Mouse (Mus musculus): ENCODE data around the gene Ppp1r1b. TPM values are rescaled to one million over a fixed set of nuclear protein-coding genes. Genes with fewer than 3 reads are reported as not detected.

The Ppp1r1b gene
- polyA plus RNA-seq, 1 experiment from 2014 or later: 8.1 TPM

DNA sequence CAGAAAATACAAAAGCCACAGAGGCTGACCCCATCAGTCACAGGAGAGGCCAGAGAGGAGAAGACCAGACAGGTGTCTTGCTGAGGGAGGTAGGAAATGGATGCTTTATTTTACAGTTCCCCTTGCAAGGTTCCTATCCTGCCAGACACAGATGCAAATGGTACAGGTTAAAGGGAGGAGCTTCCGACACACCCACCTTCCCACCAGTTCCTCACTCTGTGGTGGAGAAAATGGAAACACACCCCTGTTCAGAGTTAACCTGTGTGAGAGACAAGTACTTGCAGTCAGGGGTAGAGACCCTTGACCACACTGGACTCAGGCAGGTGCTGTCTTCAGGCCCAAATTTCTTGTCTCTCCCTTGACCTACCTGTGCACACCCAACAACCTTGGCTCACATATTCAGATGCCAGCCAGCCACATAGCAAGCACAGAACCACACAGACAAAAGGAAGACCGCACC lies 17.4 kb upstream of the Ppp1r1b start:
- Histone ChIP-seq H3K27ac (no peak overlapping the region), H3K4me3 (no peak overlapping the region), H3K36me3 (no peaks in the 10 kb centered on the region), H3K9me3 (no peaks in the 10 kb centered on the region), H3K27me3 (ENCODE audit: insufficient read depth, poor library complexity, severe bottlenecking) (peaks cover 99% of the 10 kb centered on the region), H3K4me1 (peaks cover 40% of the 10 kb centered on the region)
- WGBS: 50% methylated on average over 2 of the region's 2 CpGs
- DNase-seq (ENCODE audit: low spot score): no peak

DNA sequence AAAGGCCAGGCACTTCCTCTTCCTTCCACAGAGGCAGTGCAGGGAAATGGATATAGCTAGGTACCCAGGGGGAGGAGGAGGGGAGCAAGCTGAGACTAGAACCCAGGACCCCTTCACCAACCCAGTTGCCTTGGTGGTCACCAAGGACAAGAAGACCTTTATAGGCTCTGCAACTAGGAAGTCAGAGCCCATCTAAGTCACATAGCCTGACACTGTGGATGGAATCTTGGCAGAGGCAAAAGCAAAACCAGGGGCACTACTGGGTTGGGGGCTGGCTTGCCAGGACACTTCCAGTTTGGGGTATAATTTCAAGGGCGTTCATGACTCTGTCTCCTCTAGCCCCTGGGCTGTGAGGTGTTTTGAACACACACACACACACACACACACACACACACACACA lies 16.8 kb upstream of the Ppp1r1b start:
- no peak for DNase-seq (ENCODE audit: low spot score)
- no peaks in the 10 kb centered on the region for H3K36me3 ChIP-seq
- 58% methylated on average over 1 of the region's 1 CpGs for WGBS

DNA sequence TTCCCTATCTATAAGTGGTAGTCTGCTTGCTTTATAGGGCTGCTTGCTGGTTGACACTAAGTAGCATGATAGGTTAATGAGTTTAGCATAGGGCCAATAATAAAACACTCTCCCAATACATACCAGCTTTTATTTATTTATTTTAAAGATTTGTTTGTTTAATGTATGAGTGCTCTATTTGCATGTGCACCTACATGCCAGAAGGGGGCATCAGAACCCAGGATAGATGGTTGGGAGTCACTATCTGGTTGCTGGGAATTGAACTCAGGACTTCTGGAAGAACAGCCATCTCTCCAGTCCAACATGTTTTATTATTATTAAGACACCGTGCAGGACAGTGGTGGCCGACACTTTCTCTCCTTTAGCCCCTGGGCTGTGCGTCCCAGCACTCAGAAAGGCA lies 16.0 kb upstream of the Ppp1r1b start:
- Histone ChIP-seq H3K4me1 (peaks cover 34% of the 10 kb centered on the region), H3K27ac (no peak overlapping the region), H3K27me3 (ENCODE audit: insufficient read depth, poor library complexity, severe bottlenecking) (peaks cover 100% of the 10 kb centered on the region), H3K9me3 (no peaks in the 10 kb centered on the region), H3K36me3 (no peaks in the 10 kb centered on the region), H3K4me3 (no peak overlapping the region)
- WGBS: 84% methylated on average over 3 of the region's 3 CpGs
- no peak for DNase-seq (ENCODE audit: low spot score)

More for the DNA sequence above, 16.8 kb upstream of the Ppp1r1b start:
- Histone ChIP-seq H3K27ac (no peak overlapping the region), H3K4me1 (peaks cover 40% of the 10 kb centered on the region), H3K4me3 (no peak overlapping the region), H3K9me3 (no peaks in the 10 kb centered on the region), H3K27me3 (ENCODE audit: insufficient read depth, poor library complexity, severe bottlenecking) (peaks cover 100% of the 10 kb centered on the region)

DNA sequence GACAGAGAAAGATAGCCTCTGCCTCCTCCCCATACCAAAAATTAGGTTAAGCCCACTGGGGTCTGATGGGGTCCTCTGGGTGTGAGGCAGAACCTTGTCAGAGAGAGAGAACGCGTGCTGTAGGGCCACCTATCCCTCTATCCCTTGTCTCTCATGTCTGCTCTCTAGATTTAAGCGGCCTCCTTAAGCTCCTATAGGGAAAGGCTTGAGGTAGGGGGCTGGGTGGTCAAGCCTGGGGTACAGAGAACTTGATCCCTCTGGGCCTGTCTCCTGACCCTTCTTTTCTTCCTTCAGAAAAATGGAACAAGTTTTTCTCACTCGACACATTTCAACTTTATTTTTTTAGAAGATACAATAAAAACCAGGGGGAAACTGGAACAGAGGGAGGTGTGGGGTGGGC lies 15.4 kb upstream of the Ppp1r1b start:
- no peaks in the 10 kb centered on the region for H3K9me3 ChIP-seq
- H3K4me3 ChIP-seq: no peak overlapping the region
- H3K36me3 ChIP-seq: no peaks in the 10 kb centered on the region
- no peak overlapping the region for H3K27ac ChIP-seq
- peaks cover 100% of the 10 kb centered on the region for H3K27me3 ChIP-seq (ENCODE audit: insufficient read depth, poor library complexity, severe bottlenecking)
- peaks cover 28% of the 10 kb centered on the region for H3K4me1 ChIP-seq
- 62% methylated on average over 4 of the region's 4 CpGs for WGBS
- no peak for DNase-seq (ENCODE audit: low spot score)

DNA sequence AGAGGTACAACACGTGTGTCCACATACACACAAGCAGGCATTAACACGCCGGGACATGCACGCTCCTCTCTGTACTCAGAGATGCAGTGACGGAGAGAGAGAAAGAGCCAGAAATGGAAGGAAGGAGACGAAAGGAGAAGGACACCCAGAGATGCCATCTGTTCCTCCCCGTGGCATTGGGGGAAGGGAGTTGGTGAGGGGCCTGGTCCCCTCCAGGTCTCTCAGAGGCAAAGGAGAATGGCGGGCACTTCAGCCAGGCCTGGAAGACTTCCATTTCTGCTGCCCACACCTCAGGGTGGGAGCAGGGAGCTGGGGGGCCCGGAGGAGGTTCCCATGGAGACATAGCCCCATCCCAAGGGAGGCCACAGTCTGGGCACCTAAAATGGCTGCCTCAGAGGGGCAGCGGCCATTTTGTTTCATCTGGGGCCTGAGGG lies 14.9 kb upstream of the Ppp1r1b start:
- no peak for DNase-seq (ENCODE audit: low spot score)
- Histone ChIP-seq H3K4me3 (no peak overlapping the region), H3K9me3 (no peaks in the 10 kb centered on the region), H3K36me3 (no peaks in the 10 kb centered on the region), H3K27me3 (ENCODE audit: insufficient read depth, poor library complexity, severe bottlenecking) (peaks cover 100% of the 10 kb centered on the region), H3K4me1 (peaks cover 27% of the 10 kb centered on the region), H3K27ac (no peak overlapping the region)
- 73% methylated on average over 10 of the region's 10 CpGs for WGBS

DNA sequence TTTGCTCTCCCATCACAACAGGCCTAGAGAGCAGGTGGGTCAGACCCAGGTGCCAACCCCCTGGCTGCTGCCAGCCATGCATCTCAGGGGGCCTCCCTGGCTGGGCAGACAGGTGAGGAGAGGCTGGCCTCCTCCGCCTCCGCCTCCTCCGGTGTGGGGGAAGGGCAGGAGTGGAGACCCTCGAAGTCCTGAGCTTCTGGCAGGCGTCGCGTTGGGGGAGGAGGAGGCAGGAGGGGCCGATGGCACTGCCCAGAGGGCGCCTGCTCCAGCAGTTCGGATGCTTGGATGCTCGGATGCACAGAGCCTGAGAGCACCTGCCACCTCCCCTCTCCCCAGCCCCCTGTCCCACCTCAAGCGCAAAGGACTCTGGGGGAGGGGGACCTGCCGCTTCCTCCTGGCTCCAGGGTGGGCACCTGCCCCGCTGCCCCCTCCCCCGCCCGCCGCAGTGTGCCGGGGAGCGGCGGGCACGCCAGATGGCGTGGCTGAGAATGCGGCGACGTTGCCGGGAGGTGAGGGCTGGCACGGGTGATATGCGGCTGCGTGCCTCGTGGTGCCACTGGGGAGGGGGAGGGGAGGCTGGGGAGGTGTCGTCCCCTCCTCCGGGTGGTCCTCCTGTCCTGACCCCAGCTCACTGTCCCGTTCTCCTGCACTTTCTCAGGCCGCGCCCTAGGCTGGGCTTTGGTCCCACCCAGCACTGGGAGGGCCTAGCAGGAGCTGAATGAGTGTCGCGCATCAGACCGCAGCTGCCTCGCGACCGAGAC lies 14.0 kb upstream of the Ppp1r1b start:
- H3K27ac ChIP-seq: no peak overlapping the region
- peaks cover 100% of the 10 kb centered on the region for H3K27me3 ChIP-seq (ENCODE audit: insufficient read depth, poor library complexity, severe bottlenecking)
- no peak for DNase-seq (ENCODE audit: low spot score)
- no peaks in the 10 kb centered on the region for H3K36me3 ChIP-seq
- H3K9me3 ChIP-seq: no peaks in the 10 kb centered on the region
- H3K4me3 ChIP-seq: peak overlapping the region; percentile 46
- peaks cover 27% of the 10 kb centered on the region for H3K4me1 ChIP-seq
- WGBS: 3% methylated on average over 41 of the region's 41 CpGs

DNA sequence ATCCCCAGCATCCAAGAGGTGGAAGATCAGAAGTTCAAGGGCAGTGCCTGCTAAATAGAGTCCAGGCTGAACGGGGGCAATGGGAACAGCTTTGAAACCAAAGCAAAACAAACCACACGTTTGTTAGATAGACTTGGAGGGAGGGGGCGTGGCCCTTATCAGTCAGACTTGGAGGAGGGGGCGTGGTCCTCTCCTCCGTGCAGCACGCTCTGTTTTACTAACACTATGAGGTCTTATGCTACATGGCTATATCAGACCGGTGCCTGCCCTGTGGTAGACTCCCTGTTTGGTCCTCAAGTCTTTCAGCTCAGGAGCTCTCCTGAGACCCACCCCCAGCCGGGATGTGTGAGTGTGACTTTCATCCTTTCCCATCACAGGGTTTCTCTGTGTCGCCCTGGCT lies 13.0 kb upstream of the Ppp1r1b start:
- Histone ChIP-seq H3K4me3 (no peak overlapping the region), H3K27ac (no peak overlapping the region), H3K4me1 (peaks cover 36% of the 10 kb centered on the region), H3K9me3 (no peaks in the 10 kb centered on the region), H3K27me3 (ENCODE audit: insufficient read depth, poor library complexity, severe bottlenecking) (peaks cover 100% of the 10 kb centered on the region), H3K36me3 (no peaks in the 10 kb centered on the region)
- WGBS: 5% methylated on average over 9 of the region's 9 CpGs
- no peak for DNase-seq (ENCODE audit: low spot score)

DNA sequence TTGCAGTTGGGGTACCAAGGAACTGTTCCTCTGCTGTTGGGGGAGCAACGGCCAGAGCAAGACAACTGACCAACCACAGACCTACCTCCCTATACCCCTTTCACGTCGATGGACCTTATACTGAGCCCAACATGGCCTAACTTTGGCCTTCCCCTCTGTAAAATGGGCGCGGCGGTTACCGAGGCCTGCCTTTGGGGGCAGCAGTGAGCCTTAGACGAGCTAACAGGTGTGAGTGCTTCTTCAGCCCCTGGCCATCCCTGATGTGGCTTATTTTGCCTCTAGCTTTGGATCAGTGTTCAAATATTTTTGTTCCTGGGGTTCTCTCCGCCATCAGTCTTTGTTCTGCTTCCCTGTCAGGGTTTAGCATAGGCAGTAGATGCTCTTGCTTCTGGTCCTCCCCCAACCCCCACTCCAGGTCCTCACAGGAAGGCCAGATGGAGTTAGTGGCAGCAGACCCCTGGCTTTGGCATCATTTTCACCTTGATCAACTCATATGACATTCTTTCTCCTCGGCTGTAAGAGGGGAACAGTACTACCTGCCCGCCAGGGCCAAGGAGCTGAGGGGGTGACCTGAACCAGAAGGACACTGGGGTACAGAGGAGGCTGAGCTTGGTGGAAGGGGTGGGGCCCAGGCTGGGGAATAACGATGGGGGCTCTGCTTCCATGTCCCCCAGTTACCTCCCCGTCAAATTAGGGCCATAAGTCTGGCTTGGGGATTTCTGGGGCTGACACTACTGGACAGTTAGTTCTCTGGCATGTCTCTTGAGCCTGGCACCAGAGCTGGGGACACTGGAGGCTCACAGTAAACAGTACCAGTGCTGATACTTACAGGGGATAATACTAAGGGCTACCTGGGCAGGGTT lies 11.7 kb upstream of the Ppp1r1b start:
- Histone ChIP-seq H3K4me3 (no peak overlapping the region), H3K9me3 (no peaks in the 10 kb centered on the region), H3K27me3 (ENCODE audit: insufficient read depth, poor library complexity, severe bottlenecking) (peaks cover 99% of the 10 kb centered on the region), H3K27ac (no peak overlapping the region), H3K36me3 (no peaks in the 10 kb centered on the region), H3K4me1 (peaks cover 36% of the 10 kb centered on the region)
- 14% methylated on average over 13 of the region's 13 CpGs for WGBS
- no peak for DNase-seq (ENCODE audit: low spot score)

DNA sequence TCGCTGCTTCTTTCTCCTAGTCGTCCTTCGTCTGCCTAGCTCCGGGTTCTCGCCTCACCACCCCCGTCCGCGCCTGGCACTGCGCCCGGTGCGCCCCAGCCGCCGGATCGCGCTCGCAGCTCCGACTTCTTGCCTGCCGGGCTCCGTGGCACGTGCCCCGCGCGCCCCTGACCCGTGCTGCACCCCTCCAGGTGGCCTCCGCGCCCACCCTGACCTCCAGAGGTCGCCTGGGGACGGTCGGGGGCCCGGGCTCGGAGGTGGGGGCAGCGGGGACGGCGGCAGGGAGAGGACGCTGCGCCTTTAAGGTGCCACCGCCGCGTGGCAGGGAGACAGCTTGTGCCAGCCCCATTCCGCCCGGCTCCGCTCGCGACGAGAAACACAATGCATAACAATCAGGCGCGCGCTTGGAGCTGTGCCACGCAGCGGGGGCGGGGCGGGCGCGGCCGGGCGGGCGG lies 9.7 kb upstream of the Ppp1r1b start:
- under 1% methylated on average over 57 of the region's 57 CpGs for WGBS
- Histone ChIP-seq H3K36me3 (no peaks in the 10 kb centered on the region), H3K4me3 (peak overlapping the region; percentile 62), H3K9me3 (no peaks in the 10 kb centered on the region), H3K27ac (0 out of 2 replicates have a peak overlapping the region, but pooled peaks have one; percentile 42), H3K27me3 (ENCODE audit: insufficient read depth, poor library complexity, severe bottlenecking) (peaks cover 91% of the 10 kb centered on the region), H3K4me1 (peaks cover 48% of the 10 kb centered on the region)
- no peak for DNase-seq (ENCODE audit: low spot score)

DNA sequence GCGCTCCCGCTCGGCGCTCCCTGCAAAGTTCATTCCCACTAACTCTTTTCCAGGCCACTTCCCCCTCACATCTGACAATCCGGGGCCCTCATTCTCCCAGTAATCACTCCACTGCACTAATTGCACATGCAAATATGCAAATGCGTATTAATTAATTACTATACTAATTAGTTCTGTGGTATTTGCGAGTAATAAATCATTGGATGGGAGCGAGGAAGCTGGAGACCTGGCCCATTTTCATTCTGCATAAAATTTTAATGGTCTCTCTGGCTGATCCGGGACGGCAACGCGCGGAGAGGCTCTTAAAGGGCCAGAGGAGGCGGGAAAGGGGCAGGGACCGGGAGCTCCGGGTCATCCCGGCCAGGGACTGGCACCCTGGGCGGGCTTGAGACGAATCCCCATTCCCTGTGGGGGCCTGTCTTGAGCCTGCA lies 9.1 kb upstream of the Ppp1r1b start:
- under 1% methylated on average over 19 of the region's 19 CpGs for WGBS

DNA sequence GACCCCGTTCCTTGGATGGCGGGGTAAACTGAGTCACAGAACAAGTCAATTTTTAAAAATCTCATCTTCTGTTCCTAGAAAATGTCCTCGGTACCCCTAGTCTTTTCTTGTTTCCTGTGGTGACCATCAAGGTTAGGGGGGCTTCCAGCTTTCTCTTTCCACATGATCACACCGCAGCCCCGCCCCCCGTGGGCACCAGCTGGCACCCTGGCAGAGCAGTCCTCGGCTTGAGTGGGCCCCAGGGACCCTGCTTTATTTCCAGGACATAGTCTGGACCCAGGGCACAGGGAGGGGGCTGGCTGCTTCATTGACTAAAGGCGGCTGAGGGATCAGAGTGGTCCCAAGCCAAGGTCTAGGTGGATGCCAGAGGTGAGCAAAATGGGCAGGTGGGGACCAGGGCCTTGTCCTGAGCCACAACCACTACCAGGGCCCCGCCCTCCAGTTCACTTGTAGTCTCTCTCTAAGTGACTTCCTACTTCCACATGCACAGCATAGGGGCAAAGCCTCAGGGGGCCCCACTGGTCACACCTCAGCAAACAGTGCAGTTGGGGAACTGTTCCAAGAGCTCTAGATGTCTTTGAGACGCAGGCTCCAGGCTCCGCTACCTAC lies 8.4 kb upstream of the Ppp1r1b start:
- Histone ChIP-seq H3K27ac (no peak overlapping the region), H3K4me1 (peaks cover 38% of the 10 kb centered on the region), H3K27me3 (ENCODE audit: insufficient read depth, poor library complexity, severe bottlenecking) (peaks cover 90% of the 10 kb centered on the region), H3K9me3 (no peaks in the 10 kb centered on the region), H3K36me3 (no peaks in the 10 kb centered on the region), H3K4me3 (peak overlapping the region; percentile 62)
- whole genome bisulfite sequencing: 10% methylated on average over 11 of the region's 11 CpGs
- DNase-seq (ENCODE audit: low spot score): no peak

More for the DNA sequence above, 9.1 kb upstream of the Ppp1r1b start:
- H3K27me3 ChIP-seq (ENCODE audit: insufficient read depth, poor library complexity, severe bottlenecking): peaks cover 91% of the 10 kb centered on the region
- no peaks in the 10 kb centered on the region for H3K36me3 ChIP-seq
- peak overlapping the region; percentile 62 for H3K4me3 ChIP-seq
- peaks cover 45% of the 10 kb centered on the region for H3K4me1 ChIP-seq
- no peak overlapping the region for H3K27ac ChIP-seq
- no peaks in the 10 kb centered on the region for H3K9me3 ChIP-seq
- DNase-seq (ENCODE audit: low spot score): no peak

DNA sequence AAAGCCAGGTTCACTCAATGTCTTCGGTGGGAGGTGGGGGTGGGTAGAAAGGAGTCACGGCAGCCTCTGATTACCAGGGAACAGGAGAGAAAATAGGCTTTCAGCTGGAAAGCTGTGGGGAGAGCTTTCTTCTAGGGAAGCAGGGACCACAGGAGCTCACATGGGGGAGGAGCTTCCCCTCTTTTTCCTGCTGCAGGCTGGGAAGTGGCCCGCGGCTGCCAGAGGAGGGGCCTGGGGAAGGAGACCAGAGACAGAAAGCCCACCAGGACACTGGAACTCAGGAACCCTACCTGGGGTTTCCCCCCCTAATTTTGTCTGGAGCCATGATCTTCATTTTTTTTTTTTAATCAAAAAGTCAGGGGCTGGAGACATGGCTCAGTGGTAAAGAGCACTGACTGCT lies 7.6 kb upstream of the Ppp1r1b start:
- Histone ChIP-seq H3K36me3 (no peaks in the 10 kb centered on the region), H3K9me3 (no peaks in the 10 kb centered on the region), H3K4me3 (no peak overlapping the region), H3K27ac (no peak overlapping the region), H3K4me1 (peaks cover 37% of the 10 kb centered on the region), H3K27me3 (ENCODE audit: insufficient read depth, poor library complexity, severe bottlenecking) (peaks cover 89% of the 10 kb centered on the region)
- 5% methylated on average over 4 of the region's 4 CpGs for WGBS
- DNase-seq (ENCODE audit: low spot score): no peak
